Mouse (Mus musculus): Measurements from ENCODE around the gene Myt1l.

Gene Myt1l

DNA sequence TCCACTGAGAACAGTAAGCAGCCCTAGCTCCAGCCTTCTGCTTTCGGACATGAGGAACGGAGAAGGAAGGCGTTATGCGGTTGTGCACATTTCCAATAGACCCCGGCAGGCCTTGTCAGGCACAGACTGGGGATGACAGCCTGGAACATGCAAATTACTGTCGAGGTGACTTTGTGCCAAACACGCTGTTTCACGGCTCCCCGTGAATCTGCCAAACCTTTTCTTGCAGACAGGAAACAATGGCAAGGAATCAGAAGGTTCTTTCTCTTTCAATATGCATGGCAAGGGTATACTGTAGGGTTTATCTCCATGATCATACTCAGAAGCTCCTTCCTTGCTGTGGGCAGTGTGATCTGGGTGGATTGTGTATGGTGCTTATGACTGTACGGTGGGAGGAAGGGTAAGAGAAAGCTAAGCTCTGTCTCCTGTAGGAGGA lies 127.0 kb downstream of the Myt1l start:
- no peak for DNase-seq (ENCODE audit: low read depth, low spot score)

DNA sequence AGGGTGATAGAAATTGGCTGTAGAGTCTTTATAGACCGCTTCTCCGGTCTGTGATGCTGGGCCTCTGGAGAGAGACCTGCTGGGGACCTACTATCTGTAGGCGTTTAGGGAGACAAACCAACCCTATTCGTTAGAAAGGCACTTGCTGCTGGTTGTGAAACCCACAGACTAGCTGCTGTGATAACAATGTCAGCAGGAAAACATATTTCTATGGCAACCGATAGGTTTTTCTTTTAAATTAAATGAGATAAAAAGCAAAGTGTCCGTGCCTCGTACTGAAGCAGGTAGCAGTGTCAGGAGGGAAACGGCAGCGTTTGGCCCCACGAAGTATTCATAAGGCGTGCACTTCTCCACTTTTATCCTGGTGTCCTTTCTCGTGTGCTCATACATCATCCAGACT lies 127.5 kb downstream of the Myt1l start:
- no peak for DNase-seq (ENCODE audit: low read depth, low spot score)

- DNase-seq (ENCODE audit: low read depth, low spot score): no peak
These were observed 128.9 kb downstream of the Myt1l start for GRCm38 (mm10) chr12:29657061-29657460.

- no peak for DNase-seq (ENCODE audit: low read depth, low spot score)
These were observed 129.7 kb downstream of the Myt1l start for GRCm38 (mm10) chr12:29657870-29658269.

GRCm38 (mm10) chr12:29671984-29672383 lies 143.8 kb downstream of the Myt1l start:
- DNase-seq (ENCODE audit: low read depth, low spot score): no peak

DNA sequence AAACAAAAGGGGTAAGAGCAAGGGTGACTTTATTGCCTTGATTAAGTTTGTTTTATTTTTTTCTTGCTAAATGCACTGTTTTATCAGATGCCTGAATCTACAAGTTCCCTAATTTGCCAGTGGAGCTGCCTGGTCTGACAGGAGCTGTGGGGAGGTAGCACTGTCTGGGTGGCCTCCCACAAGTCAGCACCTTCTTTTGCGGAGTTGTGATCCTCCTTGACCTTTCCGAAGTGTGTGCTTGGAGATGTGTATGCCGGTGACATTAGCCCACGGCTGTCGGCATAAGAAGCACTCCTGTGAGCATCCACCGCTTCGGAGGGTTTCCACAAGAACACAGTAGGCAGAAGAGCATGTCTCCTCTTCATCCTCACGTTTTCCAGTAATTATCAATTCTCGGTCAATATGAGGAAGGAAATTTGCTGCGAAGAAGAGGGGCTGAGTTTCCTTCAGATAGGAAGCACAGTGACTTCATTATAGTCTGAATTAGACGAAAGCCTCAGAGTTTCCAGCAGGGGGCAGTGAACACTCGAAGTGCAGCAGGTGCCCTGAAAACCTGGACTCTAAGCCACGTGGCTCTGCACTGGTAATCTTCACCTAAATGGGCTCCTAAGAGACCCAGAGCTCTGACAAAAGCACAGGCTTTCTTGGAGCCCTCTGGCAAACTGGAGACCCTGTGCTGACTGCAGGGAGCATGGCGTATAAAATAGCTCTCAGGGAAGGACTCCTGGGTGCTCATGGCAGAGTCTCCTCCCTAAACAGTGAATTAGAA lies 147.6 kb downstream of the Myt1l start:
- peak; percentile 65 for DNase-seq (ENCODE audit: low read depth, low spot score)

DNA sequence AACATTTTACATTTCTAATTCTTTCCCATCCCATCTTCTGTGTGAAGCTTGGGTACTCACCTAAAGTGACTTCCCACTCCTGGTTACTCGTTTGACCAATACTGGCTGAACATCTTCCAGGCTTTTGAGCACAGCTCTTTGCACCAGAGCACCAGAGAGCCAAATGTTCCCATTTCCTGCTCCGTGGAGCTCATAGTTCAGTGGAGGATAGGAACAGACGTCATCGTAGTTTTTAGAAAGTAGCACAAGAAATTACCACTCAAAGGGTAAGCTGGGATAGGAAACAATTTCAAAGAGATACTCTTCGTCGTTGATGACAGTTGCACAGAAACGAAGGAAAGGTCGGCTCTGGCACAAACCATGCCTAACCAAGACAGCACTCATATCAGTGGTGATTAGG lies 154.2 kb downstream of the Myt1l start:
- DNase-seq (ENCODE audit: low read depth, low spot score): no peak

- no peak for DNase-seq (ENCODE audit: low read depth, low spot score)
These were observed 154.8 kb downstream of the Myt1l start for GRCm38 (mm10) chr12:29682946-29683345.

GRCm38 (mm10) chr12:29686241-29686640 lies 158.1 kb downstream of the Myt1l start:
- DNase-seq (ENCODE audit: low read depth, low spot score): no peak

DNA sequence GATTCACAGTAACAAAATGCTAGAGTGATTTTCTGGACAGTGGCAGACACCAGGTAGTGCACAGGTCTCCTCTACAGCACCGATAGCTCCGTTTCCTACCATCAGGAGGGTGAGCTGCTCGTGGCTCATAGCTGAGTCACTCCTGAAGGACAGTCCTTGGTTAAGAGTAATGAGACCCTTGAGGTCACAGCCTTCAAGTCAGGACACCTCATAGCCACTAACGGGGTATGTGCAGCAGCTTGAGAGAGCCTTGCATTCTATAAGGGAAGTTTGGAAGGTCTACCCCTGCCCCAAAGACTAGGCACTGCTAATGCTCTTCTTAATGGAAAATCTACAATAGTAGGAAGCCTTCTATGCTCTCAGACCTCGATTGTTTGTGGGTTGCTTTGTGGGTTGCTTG lies 163.4 kb downstream of the Myt1l start:
- no peak for DNase-seq (ENCODE audit: low read depth, low spot score)

DNA sequence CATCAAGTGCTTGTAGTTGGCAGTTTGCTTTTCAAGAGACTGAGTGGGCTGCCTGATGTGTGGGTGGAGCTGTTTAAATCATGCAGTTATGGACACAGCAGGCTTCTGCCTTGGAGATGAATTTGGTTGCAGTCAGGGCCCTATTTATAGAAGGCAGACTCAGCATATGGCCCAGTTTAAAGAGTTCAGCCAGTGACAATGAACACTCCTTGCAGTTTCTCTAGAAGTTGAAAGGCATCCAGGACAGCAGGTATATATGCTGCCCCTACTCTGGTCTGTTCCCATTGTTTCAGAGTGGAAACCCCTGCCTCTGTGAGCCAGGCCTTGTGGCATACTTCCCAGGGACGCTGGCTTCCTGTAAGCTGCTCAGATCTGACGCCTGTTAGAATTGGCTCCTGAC lies 167.0 kb downstream of the Myt1l start:
- DNase-seq (ENCODE audit: low read depth, low spot score): no peak

GRCm38 (mm10) chr12:29697526-29698500 lies 169.6 kb downstream of the Myt1l start:
- DNase-seq (ENCODE audit: low read depth, low spot score): peak; percentile 52

DNA sequence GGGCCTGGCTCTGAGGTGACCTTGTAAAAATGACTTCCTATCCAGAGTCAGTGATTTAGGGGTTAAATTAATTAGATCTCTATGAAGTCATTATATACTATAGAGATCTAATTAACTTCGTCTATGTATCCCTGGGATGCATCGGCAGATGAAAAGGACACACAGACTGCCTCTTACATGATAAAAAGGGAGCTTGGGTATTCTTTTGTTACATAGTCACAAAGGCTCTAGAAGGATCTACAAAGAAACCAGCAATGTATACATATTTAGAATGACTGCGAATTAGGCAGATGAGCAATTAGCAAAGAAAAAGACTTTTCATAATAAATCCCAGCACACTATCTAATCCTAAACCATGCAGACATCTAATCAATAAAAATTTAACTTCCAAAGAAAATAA lies 170.4 kb downstream of the Myt1l start:
- no peak for DNase-seq (ENCODE audit: low read depth, low spot score)

- peak; percentile 44 for DNase-seq (ENCODE audit: low read depth, low spot score)
These were observed 170.8 kb downstream of the Myt1l start for GRCm38 (mm10) chr12:29698976-29699375.

DNA sequence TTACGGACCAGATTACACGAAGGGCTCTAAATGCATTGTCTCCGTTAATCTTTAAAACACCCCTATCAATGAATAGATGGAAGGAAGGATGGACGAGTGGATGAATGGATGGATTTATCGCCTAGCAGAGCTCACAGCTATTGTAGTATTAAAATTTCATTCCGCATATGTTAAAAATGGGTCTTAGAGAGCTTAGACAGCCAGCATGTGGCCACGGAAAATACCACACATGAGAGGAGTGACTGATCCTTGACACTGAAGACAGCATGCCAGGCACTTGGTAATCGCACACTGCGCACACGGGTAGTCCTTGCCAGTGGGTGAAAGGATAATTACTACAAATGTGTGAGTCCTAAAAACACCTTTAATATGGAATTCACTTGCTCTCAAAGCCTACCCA lies 171.2 kb downstream of the Myt1l start:
- DNase-seq (ENCODE audit: low read depth, low spot score): no peak

GRCm38 (mm10) chr12:29700026-29700425 lies 171.8 kb downstream of the Myt1l start:
- no peak for DNase-seq (ENCODE audit: low read depth, low spot score)

- no peak for DNase-seq (ENCODE audit: low read depth, low spot score)
These were observed 172.9 kb downstream of the Myt1l start for GRCm38 (mm10) chr12:29701076-29701475.

GRCm38 (mm10) chr12:29701731-29702316 lies 173.6 kb downstream of the Myt1l start:
- peak; percentile 54 for DNase-seq (ENCODE audit: low read depth, low spot score)

DNA sequence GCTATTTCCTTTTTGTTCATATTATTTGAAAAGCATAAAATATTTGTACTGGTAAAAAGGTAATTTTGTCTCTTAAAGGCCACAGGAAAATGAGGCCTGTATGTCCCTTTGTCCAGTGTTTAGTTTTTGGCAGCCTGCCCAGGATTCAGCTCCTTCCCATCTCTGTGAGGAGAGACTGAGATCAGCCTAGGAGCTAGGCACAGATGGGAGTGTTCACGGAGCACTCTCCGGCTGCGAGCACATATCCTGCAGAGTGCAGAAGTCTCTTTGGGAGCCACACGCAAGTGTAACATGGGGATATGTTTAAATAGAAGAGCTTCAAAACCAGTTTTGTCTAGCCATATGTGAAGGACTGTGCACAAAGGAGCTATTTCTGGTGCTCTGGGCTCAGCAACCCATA lies 174.4 kb downstream of the Myt1l start:
- peak; percentile 46 for DNase-seq (ENCODE audit: low read depth, low spot score)

- DNase-seq (ENCODE audit: low read depth, low spot score): no peak
These were observed 175.4 kb downstream of the Myt1l start for GRCm38 (mm10) chr12:29703541-29703940.

GRCm38 (mm10) chr12:29707094-29707493 lies 178.9 kb downstream of the Myt1l start:
- DNase-seq (ENCODE audit: low read depth, low spot score): no peak

GRCm38 (mm10) chr12:29708166-29708565 lies 180.0 kb downstream of the Myt1l start:
- DNase-seq (ENCODE audit: low read depth, low spot score): no peak

All from mesoderm, embryonic 11.5 days (tissue).